Mouse (Mus musculus) MEL (cell line): Measurements from ENCODE around the gene Asns. TPM values are rescaled to one million over a fixed set of nuclear protein-coding genes. Genes with fewer than 3 reads are reported as not detected.
A peak's percentile ranks its signal among the peaks of the same experiment; 100 is the strongest.

Source experiments
- DNase-seq: peaks from one replicate; pipeline ENCODE4 v3.0.0; 2011; ENCODE audit warnings: low read depth, low spot score
- H3K27ac ChIP-seq: 2 replicates; pipeline ENCODE4 v1.5.1; 2012; ENCODE audit warnings: low read depth, mild to moderate bottlenecking, control low read depth, low read length, moderate library complexity; ENCODE audit not compliant: control insufficient read depth
- H3K27me3 ChIP-seq, 2 experiments: fragments of 150-350 bp in 1 of 2; sonication (generic) in 1 of 2; 2 replicates each; pipeline ENCODE4 v1.6.1; 2012; ENCODE audit warnings: low read length in 2 of 2, mild to moderate bottlenecking in 2 of 2, improper control_type of control experiment in 1 of 2, moderate library complexity in 1 of 2; ENCODE audit not compliant: insufficient read depth in 2 of 2, control insufficient read depth in 1 of 2
- H3K36me3 ChIP-seq, 2 experiments: 2 replicates each; pipeline ENCODE4 v1.6.1; 2012 to 2014; ENCODE audit warnings: low read length in 2 of 2, improper control_type of control experiment in 1 of 2, inconsistent platforms in 1 of 2, mild to moderate bottlenecking in 1 of 2; ENCODE audit not compliant: insufficient read depth in 2 of 2, control insufficient read depth in 1 of 2
- H3K4me1 ChIP-seq, 2 experiments: fragments of 150-350 bp in 1 of 2; sonication (generic) in 1 of 2; 2 replicates each; pipeline ENCODE4 v1.6.1; 2012; ENCODE audit warnings: low read length in 2 of 2, improper control_type of control experiment in 1 of 2, mild to moderate bottlenecking in 1 of 2; ENCODE audit not compliant: insufficient read depth in 2 of 2, control insufficient read depth in 1 of 2
- H3K4me3 ChIP-seq, 2 experiments: fragments of 150-350 bp in 1 of 2; sonication (generic) in 1 of 2; 2 replicates each; pipeline ENCODE4 v1.5.1; 2012; ENCODE audit warnings: low read depth in 2 of 2, low read length in 2 of 2, mild to moderate bottlenecking in 2 of 2, moderate library complexity in 2 of 2, control low read depth in 1 of 2, improper control_type of control experiment in 1 of 2; ENCODE audit not compliant: control insufficient read depth in 1 of 2, insufficient read depth in 1 of 2
- H3K79me2 ChIP-seq: 2 replicates; pipeline ENCODE4 v1.6.1; 2012; ENCODE audit warnings: mild to moderate bottlenecking, low read length, moderate library complexity; ENCODE audit not compliant: control insufficient read depth, poor library complexity, insufficient read depth
- H3K9ac ChIP-seq: 2 replicates; pipeline ENCODE4 v1.6.1; 2012; ENCODE audit warnings: low read depth, mild to moderate bottlenecking, control low read depth, low read length, moderate library complexity; ENCODE audit not compliant: control insufficient read depth, poor library complexity, severe bottlenecking
- H3K9me3 ChIP-seq: fragments of 150-350 bp; sonication (generic); replicated peaks from 2 replicates; pipeline ENCODE4 v1.6.1; 2012; ENCODE audit warnings: mild to moderate bottlenecking, low read length, improper control_type of control experiment, moderate library complexity; ENCODE audit not compliant: insufficient read depth
- BHLHE40 ChIP-seq: IDR thresholded peaks from 2 replicates; pipeline ENCODE4 v1.6.1; 2012; ENCODE audit warnings: low read depth, mild to moderate bottlenecking, inconsistent platforms, low read length, improper control_type of control experiment, borderline replicate concordance
- CHD1 ChIP-seq: IDR thresholded peaks from 2 replicates; pipeline ENCODE4 v1.6.1; 2012; ENCODE audit warnings: low read depth, mild to moderate bottlenecking, inconsistent platforms, low read length, improper control_type of control experiment
- CHD2 ChIP-seq: IDR thresholded peaks from 2 replicates; pipeline ENCODE4 v1.6.1; 2011; ENCODE audit warnings: low read length, improper control_type of control experiment
- CTCF ChIP-seq, 3 experiments: IDR thresholded peaks in 2 of 3; conservative IDR thresholded peaks in 1 of 3; 2 replicates each; pipeline ENCODE4 v1.5.1; 2011 to 2012; ENCODE audit warnings: low read length in 3 of 3, low read depth in 2 of 3, mild to moderate bottlenecking in 2 of 3, improper control_type of control experiment in 1 of 3, inconsistent platforms in 1 of 3, mixed read lengths in 1 of 3, moderate library complexity in 1 of 3; ENCODE audit not compliant: control insufficient read depth in 1 of 3, insufficient read depth in 1 of 3, poor library complexity in 1 of 3, severe bottlenecking in 1 of 3
- HCFC1 ChIP-seq: IDR thresholded peaks from 2 replicates; pipeline ENCODE4 v1.6.1; 2012; ENCODE audit warnings: low read depth, mild to moderate bottlenecking, inconsistent platforms, low read length, improper control_type of control experiment, moderate library complexity
- JUND ChIP-seq: IDR thresholded peaks from 2 replicates; pipeline ENCODE4 v1.6.1; 2011; ENCODE audit warnings: low read depth, mild to moderate bottlenecking, improper control_type of control experiment, low read length
- MAFK ChIP-seq: IDR thresholded peaks from 2 replicates; pipeline ENCODE4 v1.6.1; 2011; ENCODE audit warnings: low read depth, mild to moderate bottlenecking, low read length, improper control_type of control experiment, borderline replicate concordance
- MAX ChIP-seq: IDR thresholded peaks from 2 replicates; pipeline ENCODE4 v1.6.1; 2011; ENCODE audit warnings: low read length, improper control_type of control experiment
- MAZ ChIP-seq: IDR thresholded peaks from 2 replicates; pipeline ENCODE4 v1.6.1; 2012; ENCODE audit warnings: low read depth, mild to moderate bottlenecking, inconsistent platforms, low read length, improper control_type of control experiment
- MXI1 ChIP-seq: IDR thresholded peaks from 2 replicates; pipeline ENCODE4 v1.6.1; 2011; ENCODE audit warnings: mild to moderate bottlenecking, low read depth, low read length, improper control_type of control experiment
- NELFE ChIP-seq: IDR thresholded peaks from 2 replicates; pipeline ENCODE4 v1.6.1; 2011; ENCODE audit warnings: low read depth, low read length, improper control_type of control experiment
- POLR2AphosphoS2 ChIP-seq: IDR thresholded peaks from 2 replicates; pipeline ENCODE4 v1.6.1; 2011; ENCODE audit warnings: low read length, improper control_type of control experiment
- RAD21 ChIP-seq: IDR thresholded peaks from 2 replicates; pipeline ENCODE4 v1.6.1; 2011; ENCODE audit warnings: mild to moderate bottlenecking, low read depth, low read length, improper control_type of control experiment
- SMC3 ChIP-seq: IDR thresholded peaks from 2 replicates; pipeline ENCODE4 v1.6.1; 2011; ENCODE audit warnings: low read depth, low read length, improper control_type of control experiment
- TCF12 ChIP-seq: IDR thresholded peaks from 2 replicates; pipeline ENCODE4 v1.6.1; 2014; ENCODE audit warnings: low read depth, mild to moderate bottlenecking, inconsistent platforms, low read length, improper control_type of control experiment, moderate library complexity
- USF1 ChIP-seq: IDR thresholded peaks from 2 replicates; pipeline ENCODE4 v1.6.1; 2014; ENCODE audit warnings: low read depth, mild to moderate bottlenecking, inconsistent platforms, low read length, improper control_type of control experiment, moderate library complexity
- USF2 ChIP-seq, 2 experiments: IDR thresholded peaks; 2 replicates each; pipeline ENCODE4 v1.6.1; 2011 to 2012; ENCODE audit warnings: improper control_type of control experiment in 2 of 2, low read length in 2 of 2, borderline replicate concordance in 1 of 2, inconsistent platforms in 1 of 2, low read depth in 1 of 2, mild to moderate bottlenecking in 1 of 2; ENCODE audit not compliant: insufficient read depth in 1 of 2
- ZC3H11A ChIP-seq: IDR thresholded peaks from 2 replicates; pipeline ENCODE4 v1.6.1; 2012; ENCODE audit warnings: low read depth, mild to moderate bottlenecking, inconsistent platforms, low read length, improper control_type of control experiment
- ZMIZ1 ChIP-seq: IDR thresholded peaks from 2 replicates; pipeline ENCODE4 v1.6.1; 2012; ENCODE audit warnings: low read depth, mild to moderate bottlenecking, inconsistent platforms, low read length, improper control_type of control experiment, moderate library complexity
- ZNF384 ChIP-seq: IDR thresholded peaks from 2 replicates; pipeline ENCODE4 v1.6.1; 2012; ENCODE audit warnings: low read depth, mild to moderate bottlenecking, inconsistent platforms, low read length, improper control_type of control experiment
- polyA plus RNA-seq, 2 experiments: library from polyadenylated mRNA; stranded (reverse) in 1 of 2; unstranded in 1 of 2; fragments of >175 nt in 1 of 2; fragments of >200 nt in 1 of 2; gene quantifications; 2 replicates each; pipeline versions ENCODE4 v1.2.1 to v1.2.4; 2012; ENCODE audit warnings: low replicate concordance in 2 of 2, low read depth in 1 of 2; ENCODE audit not compliant: insufficient read length in 2 of 2, insufficient read depth in 1 of 2, missing spikeins in 1 of 2
- total RNA-seq: library from RNA; depleted of rRNA; stranded (reverse); fragments of 300-350 nt; gene quantifications from 2 replicates; pipeline ENCODE4 v1.2.3, GENCODE M21; 2012

The Asns gene
- total and polyA plus RNA-seq, 3 experiments = 342 to 792 TPM; not detected in 1

GRCm38 (mm10) chr6:7672438-7673253, 20.4 kb downstream of the Asns start:
- no peak overlapping the region for H3K4me3 ChIP-seq
- peak; percentile 17 for DNase-seq
- peaks cover 0 to 29% of the 10 kb centered on the region in 2 experiments; a peak in 2 of 4 replicates for H3K36me3 ChIP-seq
- TF ChIP-seq ZMIZ1 (peak; percentile 68; the same call in 1 of the 2 replicates), POLR2AphosphoS2 (peak; percentile 74), MXI1 (no peak)
- TF ChIP-seq, all 39 proteins: peak for 2
- Histone ChIP-seq H3K27me3 (no peaks in the 10 kb centered on the region), H3K4me1 (no peaks in the 10 kb centered on the region), H3K9me3 (no peaks in the 10 kb centered on the region), H3K79me2 (no peaks in the 10 kb centered on the region), H3K27ac (no peak overlapping the region), H3K9ac (no peak overlapping the region)

GRCm38 (mm10) chr6:7671429-7671828, 21.6 kb downstream of the Asns start:
- H3K27ac ChIP-seq = no peak overlapping the region
- DNase-seq = no peak
- H3K9ac ChIP-seq = no peak overlapping the region
- TF ChIP-seq RAD21 = no peak
- TF ChIP-seq MAFK = no peak
- no peak for TF ChIP-seq USF1
- no peak for TF ChIP-seq TCF12
- no peak for TF ChIP-seq ZNF384
- peak; percentile 24 for TF ChIP-seq SMC3
- TF ChIP-seq POLR2AphosphoS2 = peak; percentile 97
- TF ChIP-seq MAX = no peak
- TF ChIP-seq JUND = no peak
- TF ChIP-seq NELFE = no peak
- TF ChIP-seq MAZ = no peak
- peak; percentile 66; the same call in 1 of the 2 replicates for TF ChIP-seq ZMIZ1
- no peak for TF ChIP-seq CHD2
- no peaks in the 10 kb centered on the region for H3K27me3 ChIP-seq
- peaks cover 0 to 17% of the 10 kb centered on the region in 2 experiments; a peak in 2 of 4 replicates for H3K36me3 ChIP-seq
- H3K79me2 ChIP-seq = no peaks in the 10 kb centered on the region
- H3K4me3 ChIP-seq = no peak overlapping the region
- H3K4me1 ChIP-seq = no peaks in the 10 kb centered on the region
- no peaks in the 10 kb centered on the region for H3K9me3 ChIP-seq

- TF ChIP-seq BHLHE40 = no peak
- peak; percentile 67 for TF ChIP-seq SMC3
- peak; percentile 58; the same call in 1 of the 2 replicates for TF ChIP-seq ZNF384
- TF ChIP-seq CTCF (IDR thresholded peaks at IDR 0.05 in 2 of 3, conservative IDR thresholded peaks at IDR 0.05 in 1 of 3; ENCODE audit: control insufficient read depth in 1 of 3, insufficient read depth in 1 of 3, low read depth in 2 of 3, low read length in 3 of 3, poor library complexity in 1 of 3, severe bottlenecking in 1 of 3) = peak; percentile 7 to 63 (median 10); a peak in 2 of 6 replicates
- no peak for TF ChIP-seq CHD1
- TF ChIP-seq ZMIZ1 = no peak
- TF ChIP-seq HCFC1 = no peak
- peak; percentile 61 for TF ChIP-seq RAD21
- no peak for TF ChIP-seq USF2 (IDR thresholded peaks at IDR 0.05; ENCODE audit: borderline replicate concordance in 1 of 2, insufficient read depth in 1 of 2, low read depth in 1 of 2, low read length in 2 of 2)
- no peak for TF ChIP-seq MAZ
- no peak for TF ChIP-seq MXI1
- TF ChIP-seq ZC3H11A = peak; percentile 49; the same call in 1 of the 2 replicates
- Histone ChIP-seq H3K4me1 (no peaks in the 10 kb centered on the region), H3K9me3 (no peaks in the 10 kb centered on the region), H3K36me3 (peaks cover 0 to 10% of the 10 kb centered on the region in 2 experiments; a peak in 2 of 4 replicates), H3K27me3 (no peaks in the 10 kb centered on the region), H3K79me2 (no peaks in the 10 kb centered on the region), H3K4me3 (no peak overlapping the region), H3K27ac (no peak overlapping the region), H3K9ac (no peak overlapping the region)
- DNase-seq = peak; percentile 71
Observed at GRCm38 (mm10) chr6:7670588-7670987, 22.5 kb downstream of the Asns start.
